Mouse (Mus musculus) kidney, adult 2 months (tissue): ENCODE results near the gene Grik5. TPM values are rescaled to one million over a fixed set of nuclear protein-coding genes. Genes with fewer than 3 reads are reported as not detected.

Source experiments
- DNase-seq: peaks from one replicate; pipeline ENCODE4 v3.0.0; 2021
- H3K27ac ChIP-seq: fragments of 200-500 bp; 2 replicates; pipeline ENCODE4 v1.5.1; 2012; ENCODE audit warnings: low read depth, low read length, control low read depth, inconsistent platforms; ENCODE audit not compliant: insufficient read depth
- H3K27me3 ChIP-seq: fragments of 200-500 bp; replicated peaks from 2 replicates; pipeline ENCODE4 v1.6.1; 2012; ENCODE audit warnings: mild to moderate bottlenecking, moderate library complexity, low read length, inconsistent platforms; ENCODE audit not compliant: control insufficient read depth, insufficient read depth
- H3K36me3 ChIP-seq: fragments of 200-500 bp; 2 replicates; pipeline ENCODE4 v1.6.1; 2012; ENCODE audit warnings: mild to moderate bottlenecking, moderate library complexity, low read length, inconsistent platforms; ENCODE audit not compliant: control insufficient read depth, insufficient read depth
- H3K4me1 ChIP-seq: fragments of 200-500 bp; 2 replicates; pipeline ENCODE4 v1.6.1; 2011; ENCODE audit warnings: low read length; ENCODE audit not compliant: control insufficient read depth, insufficient read depth
- H3K4me3 ChIP-seq: fragments of 200-500 bp; 2 replicates; pipeline ENCODE4 v1.5.1; 2011; ENCODE audit warnings: mild to moderate bottlenecking, low read depth, low read length, control low read depth; ENCODE audit not compliant: insufficient read depth
- CTCF ChIP-seq: fragments of 200-500 bp; conservative IDR thresholded peaks from 2 replicates; pipeline ENCODE4 v1.5.1; 2011; ENCODE audit warnings: low read depth, mild to moderate bottlenecking, control low read depth, low read length, moderate library complexity, mixed read lengths; ENCODE audit not compliant: insufficient read depth, insufficient read length
- POLR2A ChIP-seq: fragments of 200-500 bp; IDR thresholded peaks from one replicate; pipeline ENCODE4 v1.6.1; 2011; ENCODE audit warnings: low read depth, low read length, control low read depth
- WGBS: fragments of 180-500 bp; shearing (Covaris S2); methylation state at CpG from one replicate; pipeline ENCODE4 v1.1.7; 2018; 5-methylcytosine and 5-hydroxymethylcytosine counted together
- polyA plus RNA-seq: library from polyadenylated mRNA; depleted of rRNA; stranded (reverse); fragments of >200 nt; gene quantifications from 2 replicates; pipeline ENCODE4 v1.2.3, GENCODE M21; 2012

Gene Grik5
- polyA plus RNA-seq, 1 experiment: 17.1 TPM

- Histone ChIP-seq H3K27me3 (peaks cover 2% of the 10 kb centered on the region; the same call in 1 of the 2 replicates), H3K36me3 (no peaks in the 10 kb centered on the region), H3K4me3 (no peak overlapping the region), H3K4me1 (no peaks in the 10 kb centered on the region), H3K27ac (no peak overlapping the region)
- peak; percentile 44 for DNase-seq
- TF ChIP-seq POLR2A (no peak), CTCF (no peak)
- 2% methylated on average over 16 of the region's 17 CpGs for WGBS
Measured at GRCm38 (mm10) chr7:25008635-25009034, 63.5 kb downstream of the Grik5 start.

GRCm38 (mm10) chr7:25007609-25008374, 64.4 kb downstream of the Grik5 start:
- WGBS: 29% methylated on average over 8 of the region's 8 CpGs
- Histone ChIP-seq H3K27ac (no peak overlapping the region), H3K4me1 (no peaks in the 10 kb centered on the region), H3K36me3 (no peaks in the 10 kb centered on the region), H3K4me3 (no peak overlapping the region), H3K27me3 (peaks cover 2% of the 10 kb centered on the region; the same call in 1 of the 2 replicates)
- TF ChIP-seq POLR2A (no peak), CTCF (no peak)
- DNase-seq: no peak

GRCm38 (mm10) chr7:25006586-25007364, 65.4 kb downstream of the Grik5 start:
- no peak for DNase-seq
- Histone ChIP-seq H3K27ac (no peak overlapping the region), H3K4me1 (no peaks in the 10 kb centered on the region), H3K4me3 (no peak overlapping the region), H3K27me3 (peaks cover 2% of the 10 kb centered on the region; the same call in 1 of the 2 replicates), H3K36me3 (no peaks in the 10 kb centered on the region)
- TF ChIP-seq CTCF: no peak
- TF ChIP-seq POLR2A: no peak
- 81% methylated on average over 12 of the region's 12 CpGs for WGBS

- no peak for DNase-seq
- TF ChIP-seq POLR2A (no peak), CTCF (no peak)
- Histone ChIP-seq H3K36me3 (no peaks in the 10 kb centered on the region), H3K27ac (no peak overlapping the region), H3K4me3 (no peak overlapping the region), H3K4me1 (no peaks in the 10 kb centered on the region), H3K27me3 (peaks cover 2% of the 10 kb centered on the region; the same call in 1 of the 2 replicates)
- WGBS: 64% methylated on average over 3 of the region's 3 CpGs
Measured at GRCm38 (mm10) chr7:25006171-25006570, 66.0 kb downstream of the Grik5 start.

GRCm38 (mm10) chr7:25005421-25006065, 66.6 kb downstream of the Grik5 start, which contains the start of gene Atp1a3:
TSS of gene Atp1a3 (minus strand) at chr7:25005958.
- no peak for TF ChIP-seq POLR2A
- no peak for TF ChIP-seq CTCF
- no peak within 1 kb of the TSS for H3K27ac ChIP-seq
- no peaks in the 10 kb centered on the region for H3K4me1 ChIP-seq
- peaks cover 2% of the 10 kb centered on the region; the same call in 1 of the 2 replicates for H3K27me3 ChIP-seq
- no peak within 1 kb of the TSS for H3K4me3 ChIP-seq
- H3K36me3 ChIP-seq: no peaks in the 10 kb centered on the region
- WGBS: 2% methylated on average over 54 of the region's 54 CpGs
- DNase-seq: no peak

GRCm38 (mm10) chr7:25004806-25005205, 67.3 kb downstream of the Grik5 start:
- H3K27me3 ChIP-seq: peaks cover 2% of the 10 kb centered on the region; the same call in 1 of the 2 replicates
- no peak for DNase-seq
- no peak overlapping the region for H3K4me3 ChIP-seq
- H3K27ac ChIP-seq: no peak overlapping the region
- TF ChIP-seq CTCF: no peak
- no peak for TF ChIP-seq POLR2A
- WGBS: 43% methylated on average over 9 of the region's 9 CpGs
- H3K36me3 ChIP-seq: no peaks in the 10 kb centered on the region
- H3K4me1 ChIP-seq: no peaks in the 10 kb centered on the region
